19 mouse cellular contexts compared by ENCODE assay signal in the genomic region with DNA sequence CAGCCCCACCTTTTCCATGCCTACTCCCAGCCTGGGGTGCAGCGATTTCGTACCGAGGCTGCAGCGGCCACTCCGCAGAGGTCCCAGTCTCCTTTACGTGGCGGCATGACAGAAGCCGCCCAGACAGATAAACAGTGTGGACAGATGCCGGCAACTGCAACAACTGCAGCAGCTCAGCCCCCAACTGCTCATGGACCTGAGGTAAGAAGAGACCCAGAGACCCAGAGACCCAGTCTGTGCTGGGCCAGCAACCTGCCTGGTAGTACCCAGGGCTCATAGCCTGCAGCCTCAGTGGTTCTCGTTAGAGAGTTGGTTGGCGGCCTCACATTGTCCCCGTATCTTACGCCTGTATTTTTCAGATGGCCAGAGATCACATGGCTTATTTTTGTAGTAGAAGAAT. TPM values are rescaled to one million over a fixed set of nuclear protein-coding genes. Genes with fewer than 3 reads are reported as not detected.
DNase-seq lines count a peak whose midpoint lies in the region; ATAC-seq and TF ChIP-seq lines count a peak whose summit lies in the region.
"Had no signal": no experiment of that assay in that cellular context is flagged by ENCODE, and none has a peak within 500 bp of the region (broad histone marks: within the 10 kb centered on the region; RNA-seq: fewer than 3 reads in every experiment).

No protein-coding gene starts in this region.

- no peaks in the 10 kb centered on the region for H3K9me3 ChIP-seq in heart, embryonic 15.5 days (replicated peaks)
- no peaks in the 10 kb centered on the region for H3K9me3 ChIP-seq in midbrain, embryonic 10.5 days (replicated peaks)
- H3K9me3 ChIP-seq in midbrain, embryonic 13.5 days: no peaks in the 10 kb centered on the region
- no peaks in the 10 kb centered on the region for H3K9me3 ChIP-seq in stomach, postnatal 0 days (ENCODE audit: control insufficient read depth, low read length)
- H3K9me3 ChIP-seq: G1E had no signal

- TF ChIP-seq CTCF in stomach, postnatal 0 days (IDR thresholded peaks at IDR 0.05; ENCODE audit: low read depth): no peak

- peak overlapping the region; percentile 90 for H3K27ac ChIP-seq in heart, embryonic 15.5 days
- 0 out of 2 replicates have a peak overlapping the region, but pooled peaks have one; percentile 33 for H3K27ac ChIP-seq in midbrain, embryonic 10.5 days (replicated peaks)
- H3K27ac ChIP-seq in midbrain, embryonic 13.5 days: no peak overlapping the region
- H3K27ac ChIP-seq in stomach, postnatal 0 days (replicated peaks): peak overlapping the region; percentile 67

- H3K36me3 ChIP-seq in heart, embryonic 15.5 days: peaks cover 30% of the 10 kb centered on the region
- peaks cover 14% of the 10 kb centered on the region for H3K36me3 ChIP-seq in midbrain, embryonic 10.5 days
- H3K36me3 ChIP-seq in midbrain, embryonic 13.5 days: no peaks in the 10 kb centered on the region
- peaks cover 10% of the 10 kb centered on the region for H3K36me3 ChIP-seq in stomach, postnatal 0 days (ENCODE audit: control insufficient read depth, insufficient read depth, low read length)

- ATAC-seq in heart, embryonic 15.5 days (replicated peaks; ENCODE audit: insufficient number of reproducible peaks, insufficient read depth, low FRiP score, low read depth): no peak
- no peak for ATAC-seq in midbrain, embryonic 13.5 days
- no peak for ATAC-seq in stomach, postnatal 0 days (ENCODE audit: low FRiP score, low TSS enrichment)
- ATAC-seq: CD4-positive, CD25-positive, alpha-beta regulatory T cell, adult 4 months; hindbrain, postnatal 0 days; liver, postnatal 0 days; Patski had no signal

- WGBS in heart, embryonic 15.5 days: 80% methylated on average over 13 of the region's 13 CpGs
- 95% methylated on average over 13 of the region's 13 CpGs for WGBS in midbrain, embryonic 10.5 days
- 97% methylated on average over 13 of the region's 13 CpGs for WGBS in midbrain, embryonic 13.5 days
- WGBS in stomach, postnatal 0 days: 94% methylated on average over 13 of the region's 13 CpGs

- no peaks in the 10 kb centered on the region for H3K27me3 ChIP-seq in heart, embryonic 15.5 days
- peaks cover 21% of the 10 kb centered on the region for H3K27me3 ChIP-seq in midbrain, embryonic 10.5 days (ENCODE audit: low read depth, poor library complexity, severe bottlenecking)
- H3K27me3 ChIP-seq in midbrain, embryonic 13.5 days: no peaks in the 10 kb centered on the region
- no peaks in the 10 kb centered on the region for H3K27me3 ChIP-seq in stomach, postnatal 0 days (ENCODE audit: control insufficient read depth, insufficient read depth, low read length)
- H3K27me3 ChIP-seq: Patski had no signal

- H3K4me1 ChIP-seq in heart, embryonic 15.5 days (replicated peaks): peaks cover 87% of the 10 kb centered on the region
- peaks cover 36% of the 10 kb centered on the region for H3K4me1 ChIP-seq in midbrain, embryonic 10.5 days
- H3K4me1 ChIP-seq in midbrain, embryonic 13.5 days (replicated peaks): peaks cover 35% of the 10 kb centered on the region
- H3K4me1 ChIP-seq in stomach, postnatal 0 days (replicated peaks; ENCODE audit: control insufficient read depth, insufficient read depth): peaks cover 7% of the 10 kb centered on the region

- TF ChIP-seq EP300 in stomach, postnatal 0 days (optimal IDR thresholded peaks at IDR 0.05): no peak

- peak; percentile 93 for DNase-seq in heart, adult 11 months
- DNase-seq in heart, postnatal 25 days (ENCODE audit: low spot score): no peak
- no peak for DNase-seq in heart, postnatal 14 days
- no peak for DNase-seq in midbrain, embryonic 10.5 days (ENCODE audit: low spot score)
- no peak for DNase-seq in stomach, postnatal 0 days (ENCODE audit: low spot score)
- DNase-seq in thymus, postnatal 4 days: no peak
- DNase-seq: adrenal gland, postnatal 36 days; cerebellum, adult 11 months; cerebellum, postnatal 14 days; kidney, adult 11 months; liver, postnatal 0 days; midbrain, embryonic 14.5 days; thymus, postnatal 14 days had no signal

- H3K4me2 ChIP-seq in heart, embryonic 15.5 days: no peak overlapping the region
- H3K4me2 ChIP-seq in midbrain, embryonic 13.5 days (replicated peaks): no peak overlapping the region
- H3K4me2 ChIP-seq in stomach, postnatal 0 days (replicated peaks; ENCODE audit: low read depth): no peak overlapping the region

- no peak overlapping the region for H3K9ac ChIP-seq in heart, embryonic 15.5 days
- H3K9ac ChIP-seq in midbrain, embryonic 13.5 days (replicated peaks): no peak overlapping the region
- H3K9ac ChIP-seq in stomach, postnatal 0 days (ENCODE audit: low read length): no peak overlapping the region
- H3K9ac ChIP-seq: liver, postnatal 0 days had no signal

- intact Hi-C loops in heart, postnatal 25 days (cut with DNase I): loop anchor here (2.0 kb wide), 1 partner anchor 15 kb away; no protein-coding TSS in a partner anchor
- intact Hi-C loops in heart, postnatal 14 days (cut with DNase I): loop anchor here (5.0 kb wide), 1 partner anchor 82 kb away; no protein-coding TSS in a partner anchor

- no peak overlapping the region for H3K4me3 ChIP-seq in heart, embryonic 15.5 days
- H3K4me3 ChIP-seq in midbrain, embryonic 10.5 days: no peak overlapping the region
- no peak overlapping the region for H3K4me3 ChIP-seq in midbrain, embryonic 13.5 days (replicated peaks)
- H3K4me3 ChIP-seq in stomach, postnatal 0 days (ENCODE audit: low read depth, low read length): no peak overlapping the region

RNA-seq across cellular contexts. Expression of gene Bag3, which starts 16.7 kb away (rescaled TPM):
- 100 to 1,000 TPM; 220 to 262 TPM for total RNA-seq in heart, postnatal 25 days (2021)
- 26.1 and 29.0 TPM in 2 replicates for polyA plus RNA-seq in heart, embryonic 15.5 days (2015; fragmentation: Nextera tagmentation; extraction: Ambion mirVana)
- total RNA-seq in heart, postnatal 14 days (2021): 100 to 1,000 TPM; 165 to 182 TPM
- polyA plus RNA-seq in midbrain, embryonic 10.5 days (2016; fragmentation: Nextera tagmentation; extraction: Ambion mirVana): 6.4 and 7.2 TPM in 2 replicates
- 2.1 and 2.6 TPM in 2 replicates for polyA plus RNA-seq in midbrain, embryonic 13.5 days (2015; fragmentation: Nextera tagmentation; extraction: Ambion mirVana)
- polyA plus RNA-seq in stomach, postnatal 0 days (2015; fragmentation: Nextera tagmentation; extraction: Ambion mirVana): 17.7 and 19.2 TPM in 2 replicates
